Mouse (Mus musculus): Measurements from ENCODE around the gene Pold3.

DNA sequence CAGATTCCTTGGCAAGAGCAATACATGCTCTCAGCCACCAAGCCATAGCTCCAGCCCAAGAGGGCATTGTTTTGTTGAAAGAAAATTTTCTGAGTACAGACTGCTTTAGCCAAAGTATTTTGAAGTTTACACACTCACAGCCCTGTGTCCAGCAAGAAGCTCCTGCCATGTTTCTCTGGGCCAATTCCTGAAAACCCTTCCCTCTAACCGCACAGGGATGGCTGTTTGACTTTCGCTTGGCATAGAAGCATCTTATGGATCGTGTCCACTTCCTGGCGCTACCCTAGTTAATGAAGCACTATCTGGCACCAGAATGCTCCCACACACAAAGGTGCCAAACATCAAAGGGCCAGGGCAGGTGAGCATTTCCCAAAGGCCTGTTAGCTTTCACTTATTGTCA is 27.2 kb upstream of the Pold3 start:
- no peak for TF ChIP-seq CTCF (IDR thresholded peaks at IDR 0.05; ENCODE audit: low read depth)
- no peak for TF ChIP-seq EP300 (IDR thresholded peaks at IDR 0.05; ENCODE audit: low read depth)

Measured in liver, postnatal 0 days (tissue).